In genomic region chr10:112929222-112929615, GRCm38 (mm10) we compare ENCODE assay signal across 8 mouse cellular contexts. TPM values are rescaled to one million over a fixed set of nuclear protein-coding genes. Genes with fewer than 3 reads are reported as not detected.
A peak's percentile ranks its signal among the peaks of the same experiment; 100 is the strongest.
DNase-seq lines count a peak whose midpoint lies in the region; ATAC-seq lines count a peak whose summit lies in the region.

No protein-coding gene starts in this region.

- H3K9ac ChIP-seq in kidney, embryonic 15.5 days = peak overlapping the region; percentile 95; the same call in 1 of the 2 replicates
- peak overlapping the region; percentile 95 for H3K9ac ChIP-seq in embryonic facial prominence, embryonic 12.5 days
- H3K9ac ChIP-seq in intestine, embryonic 15.5 days = peak overlapping the region; percentile 97; the same call in 1 of the 2 replicates
- peak overlapping the region; percentile 91 for H3K9ac ChIP-seq in midbrain, embryonic 15.5 days

- DNase-seq in kidney, adult 18-20 months = no peak
- DNase-seq in layer of hippocampus, adult 18-20 months (ENCODE audit: low spot score in 2 of 2) = no peak
- no peak for DNase-seq in thymus, postnatal 14 days
- no peak for DNase-seq in cerebellum, postnatal 36 days

- peak overlapping the region; percentile 73 for H3K4me2 ChIP-seq in kidney, embryonic 15.5 days
- peak overlapping the region; percentile 74 for H3K4me2 ChIP-seq in embryonic facial prominence, embryonic 12.5 days (replicated peaks)
- peak overlapping the region; percentile 58 for H3K4me2 ChIP-seq in intestine, embryonic 15.5 days (replicated peaks)
- H3K4me2 ChIP-seq in midbrain, embryonic 15.5 days = peak overlapping the region; percentile 78

- no peak for ATAC-seq in kidney, embryonic 15.5 days (replicated peaks; ENCODE audit: low FRiP score)
- ATAC-seq in embryonic facial prominence, embryonic 12.5 days (ENCODE audit: insufficient number of reproducible peaks, insufficient read depth, low FRiP score, low TSS enrichment) = no peak
- ATAC-seq in intestine, embryonic 15.5 days = peak; percentile 7; the same call in 1 of the 2 replicates
- ATAC-seq in midbrain, embryonic 15.5 days (replicated peaks) = peak; percentile 53

- H3K27me3 ChIP-seq in kidney, embryonic 15.5 days = no peaks in the 10 kb centered on the region
- no peaks in the 10 kb centered on the region for H3K27me3 ChIP-seq in embryonic facial prominence, embryonic 12.5 days
- no peaks in the 10 kb centered on the region for H3K27me3 ChIP-seq in intestine, embryonic 15.5 days (replicated peaks)
- no peaks in the 10 kb centered on the region for H3K27me3 ChIP-seq in midbrain, embryonic 15.5 days (replicated peaks)

- H3K36me3 ChIP-seq in kidney, embryonic 15.5 days = peaks cover 33% of the 10 kb centered on the region
- peaks cover 23% of the 10 kb centered on the region for H3K36me3 ChIP-seq in embryonic facial prominence, embryonic 12.5 days
- H3K36me3 ChIP-seq in intestine, embryonic 15.5 days = peaks cover 10% of the 10 kb centered on the region
- H3K36me3 ChIP-seq in midbrain, embryonic 15.5 days (replicated peaks) = 0 out of 2 replicates have a peak, but pooled peaks cover 5% of the 10 kb centered on the region

- H3K4me1 ChIP-seq in kidney, embryonic 15.5 days = peaks cover 24% of the 10 kb centered on the region
- peaks cover 23% of the 10 kb centered on the region; the same call in 1 of the 2 replicates for H3K4me1 ChIP-seq in embryonic facial prominence, embryonic 12.5 days
- H3K4me1 ChIP-seq in intestine, embryonic 15.5 days (replicated peaks) = peaks cover 12% of the 10 kb centered on the region
- H3K4me1 ChIP-seq in midbrain, embryonic 15.5 days = peaks cover 26% of the 10 kb centered on the region

- peak overlapping the region; percentile 86 for H3K4me3 ChIP-seq in kidney, embryonic 15.5 days (replicated peaks)
- H3K4me3 ChIP-seq in embryonic facial prominence, embryonic 12.5 days = peak overlapping the region; percentile 90
- peak overlapping the region; percentile 81 for H3K4me3 ChIP-seq in intestine, embryonic 15.5 days (replicated peaks)
- H3K4me3 ChIP-seq in midbrain, embryonic 15.5 days = peak overlapping the region; percentile 68

- no peaks in the 10 kb centered on the region for H3K9me3 ChIP-seq in kidney, embryonic 15.5 days (replicated peaks)
- H3K9me3 ChIP-seq in embryonic facial prominence, embryonic 12.5 days = no peaks in the 10 kb centered on the region
- H3K9me3 ChIP-seq in intestine, embryonic 15.5 days = no peaks in the 10 kb centered on the region
- H3K9me3 ChIP-seq in midbrain, embryonic 15.5 days = no peaks in the 10 kb centered on the region

- H3K27ac ChIP-seq in kidney, embryonic 15.5 days = peak overlapping the region; percentile 97
- H3K27ac ChIP-seq in embryonic facial prominence, embryonic 12.5 days = peak overlapping the region; percentile 96; the same call in 1 of the 2 replicates
- H3K27ac ChIP-seq in intestine, embryonic 15.5 days = peak overlapping the region; percentile 95
- peak overlapping the region; percentile 94 for H3K27ac ChIP-seq in midbrain, embryonic 15.5 days

- 31% methylated on average over 9 of the region's 9 CpGs for WGBS in kidney, embryonic 15.5 days
- WGBS in embryonic facial prominence, embryonic 12.5 days = 41% methylated on average over 9 of the region's 9 CpGs
- 30% methylated on average over 9 of the region's 9 CpGs for WGBS in intestine, embryonic 15.5 days
- WGBS in midbrain, embryonic 15.5 days = 35% methylated on average over 9 of the region's 9 CpGs

RNA-seq across cellular contexts. Expression of gene Atxn7l3b, which starts 0.4 kb away (rescaled TPM):
- polyA plus RNA-seq in kidney, embryonic 15.5 days (2015; fragmentation: Nextera tagmentation; extraction: Ambion mirVana) = 211 and 216 TPM in 2 replicates
- 286 and 299 TPM in 2 replicates for polyA plus RNA-seq in embryonic facial prominence, embryonic 12.5 days (2016; fragmentation: Nextera tagmentation; extraction: Ambion mirVana)
- polyA plus RNA-seq in intestine, embryonic 15.5 days (2015; fragmentation: Nextera tagmentation; extraction: Ambion mirVana) = 159 and 211 TPM in 2 replicates
- polyA plus RNA-seq in midbrain, embryonic 15.5 days (2015; fragmentation: Nextera tagmentation; extraction: Ambion mirVana) = 347 and 388 TPM in 2 replicates
- 100 to 1,000 TPM; 161 to 164 TPM for total RNA-seq in layer of hippocampus, adult 18-20 months (2021)

Comparison
In these comparisons a context has a peak if more than half of its experiments do, and no peak if none do; other contexts are left out.
1. ATAC-seq: peak in intestine, embryonic 15.5 days (single experiment) and midbrain, embryonic 15.5 days (single experiment); none in kidney, embryonic 15.5 days (single experiment) and embryonic facial prominence, embryonic 12.5 days (single experiment).
2. Peak in every context shown above with its lines, with median percentiles within 50 percentile points of each other: H3K27ac ChIP-seq, H3K4me2 ChIP-seq, H3K4me3 ChIP-seq and H3K9ac ChIP-seq.